Mouse (Mus musculus) left cerebral cortex, postnatal 25 days (tissue): ENCODE measurements around the gene Ccr9. TPM values are rescaled to one million over a fixed set of nuclear protein-coding genes. Genes with fewer than 3 reads are reported as not detected.
A peak's percentile ranks its signal among the peaks of the same experiment; 100 is the strongest.
"Not testable (repeated sequence)": the region's sequence is repeated elsewhere in the genome, so short reads cannot be mapped to it uniquely, and the experiment has no call there.

Experiments used
- DNase-seq, 2 experiments: peaks; one replicate each; pipeline ENCODE4 v3.0.0; 2022; ENCODE audit warnings: low spot score in 2 of 2, mixed read lengths in 1 of 2
- intact Hi-C: fragments of 180-260 bp; cut with DNase I; formaldehyde crosslinking; loops from one replicate; pipeline ENCODE4 v1.15.1; 2025
- total RNA-seq, 2 experiments: library from RNA; stranded (reverse); gene quantifications; 2 replicates each; pipeline ENCODE4 v1.2.3; 2021

The Ccr9 gene
- total RNA-seq = under 1 TPM; 0.07 to 0.11 TPM

- intact Hi-C loops = no loop called here
- no peak for DNase-seq
Measured at GRCm38 (mm10) chr9:123678327-123679105, at the start of gene Ccr9, which contains the start of gene Slc6a20a. Gene Ccr9 (plus strand): TSS chr9:123678439. Gene Slc6a20a (minus strand): TSS chr9:123678885.

- DNase-seq = no peak
- intact Hi-C loops = no loop called here
Measured at GRCm38 (mm10) chr9:123631666-123632065, 46.6 kb upstream of the Ccr9 start.

GRCm38 (mm10) chr9:123632281-123632680, 46.0 kb upstream of the Ccr9 start, which contains the start of gene Slc6a20b:
Gene Slc6a20b (minus strand): TSS chr9:123632565.
- DNase-seq = no peak
- intact Hi-C loops = no loop called here

- intact Hi-C loops = no loop called here
- DNase-seq = no peak
Measured at GRCm38 (mm10) chr9:123632993-123633392, 45.2 kb upstream of the Ccr9 start.

GRCm38 (mm10) chr9:123636771-123637170, 41.5 kb upstream of the Ccr9 start:
- DNase-seq = no peak
- intact Hi-C loops = loop anchor here (5.0 kb wide), 1 partner anchor 76 kb away; no protein-coding TSS in a partner anchor

- intact Hi-C loops = loop anchor here (2.0 to 5.0 kb wide), 2 partner anchors 74 to 159 kb away; no protein-coding TSS in a partner anchor
Measured at GRCm38 (mm10) chr9:123638231-123638630, 40.0 kb upstream of the Ccr9 start.

GRCm38 (mm10) chr9:123638668-123639089, 39.6 kb upstream of the Ccr9 start:
- intact Hi-C loops = loop anchor here (2.0 to 5.0 kb wide), 2 partner anchors 74 to 158 kb away; no protein-coding TSS in a partner anchor
- peak; percentile 37 to 64 for DNase-seq

More at GRCm38 (mm10) chr9:123638231-123638630, 40.0 kb upstream of the Ccr9 start:
- DNase-seq = no peak

GRCm38 (mm10) chr9:123640106-123640505, 38.1 kb upstream of the Ccr9 start:
- DNase-seq = no peak
- intact Hi-C loops = no loop called here

- intact Hi-C loops = no loop called here
- no peak for DNase-seq
Measured at GRCm38 (mm10) chr9:123649785-123650511, 28.3 kb upstream of the Ccr9 start.

GRCm38 (mm10) chr9:123651369-123651768, 26.9 kb upstream of the Ccr9 start:
- no peak for DNase-seq
- intact Hi-C loops = no loop called here

- intact Hi-C loops = no loop called here
- DNase-seq = no peak
Measured at GRCm38 (mm10) chr9:123657457-123657856, 20.8 kb upstream of the Ccr9 start.

- no peak for DNase-seq
- intact Hi-C loops = no loop called here
Measured at GRCm38 (mm10) chr9:123658981-123659380, 19.3 kb upstream of the Ccr9 start.

GRCm38 (mm10) chr9:123659986-123660676, 18.1 kb upstream of the Ccr9 start:
- DNase-seq, intact Hi-C loops: not testable (repeated sequence)

GRCm38 (mm10) chr9:123665645-123666044, 12.6 kb upstream of the Ccr9 start:
- intact Hi-C loops = no loop called here
- DNase-seq = peak; percentile 24 to 53

- intact Hi-C loops = no loop called here
- DNase-seq = no peak
Measured at GRCm38 (mm10) chr9:123679198-123679597, 959 bp downstream of the Ccr9 start.

- intact Hi-C loops = no loop called here
- DNase-seq = no peak
Measured at GRCm38 (mm10) chr9:123683704-123684103, 5.5 kb downstream of the Ccr9 start.

GRCm38 (mm10) chr9:123686206-123686605, 8.0 kb downstream of the Ccr9 start:
- peak in 1 of 2 experiments; percentile 6 for DNase-seq
- intact Hi-C loops = no loop called here

- intact Hi-C loops = no loop called here
- DNase-seq = no peak
Measured at GRCm38 (mm10) chr9:123688227-123688626, 10.0 kb downstream of the Ccr9 start.

GRCm38 (mm10) chr9:123695634-123696302, 17.5 kb downstream of the Ccr9 start:
- intact Hi-C loops = no loop called here
- peak; percentile 43 to 81 for DNase-seq
